Mouse (Mus musculus) adrenal gland (tissue): ENCODE data around the gene Chst11.

Experiments
- intact Hi-C: fragments of 180-260 bp; cut with DNase I; formaldehyde crosslinking; loops from one replicate; pipeline ENCODE4 v1.15.1; 2025

The Chst11 gene

DNA sequence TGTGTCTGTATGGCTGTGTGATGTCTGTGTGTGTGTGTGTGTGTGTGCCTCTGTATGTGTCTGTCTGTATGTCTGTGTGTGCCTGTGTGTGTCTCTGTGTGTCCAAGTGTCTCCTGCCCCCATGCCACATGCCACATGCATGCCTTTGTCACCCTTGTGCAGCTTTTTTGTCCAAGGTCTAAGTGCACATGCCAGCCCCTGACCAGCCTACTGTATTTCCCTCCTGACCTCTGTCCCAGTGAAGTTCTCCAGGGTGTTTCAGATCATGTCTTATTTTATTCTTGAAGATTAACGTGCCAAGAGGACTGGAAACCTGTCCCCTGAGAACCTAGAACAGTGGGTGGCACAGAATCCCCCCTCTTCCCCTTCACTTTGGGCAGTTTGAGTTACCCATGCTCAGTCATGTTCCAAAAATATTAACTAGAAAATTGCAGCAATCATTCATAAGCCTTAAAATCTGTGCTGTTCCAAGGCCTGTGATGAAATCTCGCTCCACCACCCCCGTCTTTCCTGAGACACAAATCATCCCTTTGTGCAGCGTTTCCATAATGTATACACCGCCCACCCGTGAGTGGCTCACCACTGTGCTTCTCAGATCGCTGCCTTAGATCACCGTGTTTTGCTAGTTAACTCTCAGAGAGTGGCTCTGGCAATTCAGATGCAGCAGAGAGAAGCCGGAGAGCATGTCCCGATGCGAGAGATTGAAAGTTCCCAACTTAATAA lies 180.4 kb downstream of the Chst11 start:
- intact Hi-C loops: no loop called here

GRCm38 (mm10) chr10:83166272-83166671 lies 181.0 kb downstream of the Chst11 start:
- intact Hi-C loops: no loop called here

- intact Hi-C loops: no loop called here
Measured at GRCm38 (mm10) chr10:83167492-83167891, 182.2 kb downstream of the Chst11 start.

- intact Hi-C loops: no loop called here
Measured at GRCm38 (mm10) chr10:83168303-83169056, 183.2 kb downstream of the Chst11 start.

- intact Hi-C loops: no loop called here
Measured at GRCm38 (mm10) chr10:83169554-83169953, 184.3 kb downstream of the Chst11 start.

DNA sequence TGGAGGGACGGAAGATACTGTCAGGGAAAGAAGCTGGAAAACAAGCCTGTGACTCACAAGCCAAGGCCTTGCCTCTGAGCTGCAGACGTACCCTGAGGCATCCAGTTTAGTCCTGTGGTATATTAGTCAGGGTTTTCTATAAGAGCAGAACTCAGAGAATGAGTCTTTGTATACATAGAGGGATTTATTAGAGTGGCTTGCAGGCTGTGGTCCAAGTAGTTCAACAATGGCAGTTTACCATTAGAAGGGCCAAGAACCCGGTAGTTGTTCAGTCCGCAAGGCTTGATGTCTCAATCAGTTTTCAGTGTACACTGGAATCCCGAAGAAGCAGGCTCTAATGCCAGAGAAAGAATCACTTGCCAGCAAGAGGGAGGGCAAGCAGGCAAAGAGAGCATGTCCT lies 192.9 kb downstream of the Chst11 start:
- intact Hi-C loops: no loop called here

GRCm38 (mm10) chr10:83178661-83179060 lies 193.4 kb downstream of the Chst11 start:
- intact Hi-C loops: no loop called here

DNA sequence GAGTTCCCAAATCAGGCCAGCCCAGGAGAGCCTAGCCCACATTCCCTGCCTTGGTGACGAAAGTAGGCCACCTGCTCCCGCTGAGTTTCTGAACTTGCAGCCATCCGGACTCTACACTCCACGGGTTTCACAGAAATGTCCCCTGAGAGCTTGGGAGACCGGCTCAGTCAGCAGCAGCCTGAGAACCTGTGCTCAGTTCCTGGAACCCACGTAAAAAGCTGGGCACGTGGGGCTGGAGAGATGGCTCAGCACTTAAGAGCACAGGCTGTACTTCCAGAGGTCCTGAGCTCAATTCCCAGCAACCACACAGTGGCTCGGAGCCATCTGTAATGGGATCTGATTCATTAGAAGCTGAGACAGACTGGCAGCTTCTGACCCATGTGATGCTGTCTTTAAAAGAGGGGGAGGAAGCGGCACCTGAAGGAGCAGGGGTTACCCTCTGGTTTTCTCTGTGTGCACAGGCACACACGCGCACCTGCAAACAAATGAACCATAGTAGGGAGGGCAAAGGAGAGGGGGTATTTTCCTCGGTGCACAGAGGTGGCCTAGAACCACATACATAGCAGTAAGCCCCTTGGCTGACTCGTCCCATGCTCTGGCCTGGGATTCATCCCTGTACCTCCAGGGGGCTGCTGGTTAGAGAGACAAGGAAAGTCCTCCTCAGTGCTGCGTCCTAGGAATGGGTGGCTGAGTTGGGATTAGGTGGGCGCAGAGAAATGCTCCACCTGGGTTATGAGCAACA lies 196.7 kb downstream of the Chst11 start:
- intact Hi-C loops: loop anchor here (5.0 to 10.0 kb wide), 2 partner anchors 197 to 270 kb away; partner anchors contain the start of gene Chst11

DNA sequence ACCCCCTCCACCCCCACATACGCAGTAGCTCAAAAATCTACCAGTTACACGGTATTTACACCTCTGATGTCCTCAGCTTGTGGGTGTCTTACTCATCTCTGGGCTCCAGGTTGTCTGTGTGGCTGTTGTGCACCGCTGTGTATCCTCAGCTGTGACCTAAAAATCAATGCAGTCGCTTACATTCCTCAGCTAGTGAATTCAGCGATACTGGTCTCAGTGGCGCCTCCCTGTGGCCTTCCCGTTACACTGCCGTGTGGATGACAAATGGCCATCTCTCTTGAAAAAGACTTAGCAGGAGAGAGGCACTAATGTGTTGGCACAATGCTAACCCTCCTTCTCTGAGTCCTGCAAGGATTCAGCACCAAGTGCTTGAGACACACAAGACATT lies 197.3 kb downstream of the Chst11 start:
- intact Hi-C loops: loop anchor here (5.0 to 10.0 kb wide), 2 partner anchors 198 to 270 kb away; partner anchors contain the start of gene Chst11

GRCm38 (mm10) chr10:83183634-83184479 lies 198.6 kb downstream of the Chst11 start:
- intact Hi-C loops: loop anchor here (5.0 to 10.0 kb wide), 2 partner anchors 199 to 272 kb away; partner anchors contain the start of gene Chst11

DNA sequence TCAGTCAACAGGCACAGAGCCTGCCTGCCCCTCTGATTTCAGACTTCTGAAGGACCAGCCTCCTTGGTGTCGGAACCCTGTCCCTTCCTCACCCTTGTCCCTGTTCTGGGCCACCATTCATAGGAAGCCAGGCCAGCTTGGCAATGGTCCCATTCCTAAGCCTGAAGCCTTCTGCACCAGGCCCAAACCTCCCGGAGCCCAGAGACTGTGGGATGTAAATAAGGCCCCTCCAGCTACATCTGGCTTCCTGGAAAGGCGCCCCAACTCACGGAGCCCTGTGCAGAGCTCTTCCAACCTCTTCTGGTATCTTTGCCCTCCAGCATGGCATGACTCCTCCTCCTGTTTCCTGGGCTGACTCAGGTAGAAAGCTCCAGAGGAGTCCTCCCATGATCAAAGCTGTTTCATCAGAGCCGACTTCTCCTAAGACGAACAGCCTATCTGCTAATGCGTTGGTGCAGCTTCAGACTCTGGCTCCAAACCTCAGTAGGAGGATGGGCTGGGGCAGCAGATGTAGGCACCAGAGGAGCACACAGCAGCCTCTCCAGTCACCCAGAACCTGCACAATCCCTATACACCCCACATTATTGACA lies 199.3 kb downstream of the Chst11 start:
- intact Hi-C loops: loop anchor here (5.0 to 10.0 kb wide), 2 partner anchors 200 to 272 kb away; partner anchors contain the start of gene Chst11

DNA sequence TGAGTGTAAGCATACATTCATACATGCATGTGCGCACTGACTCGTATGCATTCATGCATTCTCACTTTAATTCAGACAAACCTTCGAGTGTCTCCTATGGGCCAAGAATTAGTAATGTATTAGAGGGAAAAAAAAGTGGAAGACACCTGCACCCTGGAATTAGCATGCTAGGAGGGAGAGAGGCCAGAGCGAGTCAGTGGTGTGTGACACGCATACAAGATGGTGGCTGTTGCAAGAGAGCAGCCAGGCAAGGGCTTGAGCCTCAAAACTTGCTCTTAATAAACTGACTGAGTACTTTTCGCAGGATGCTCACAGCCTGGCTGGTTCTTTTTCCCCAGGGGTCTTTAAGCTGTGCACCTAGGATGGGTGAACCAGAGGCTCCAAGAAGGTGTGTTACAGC lies 199.8 kb downstream of the Chst11 start:
- intact Hi-C loops: loop anchor here (10.0 kb wide), 1 partner anchor 200 kb away; the partner anchor contains the start of gene Chst11

DNA sequence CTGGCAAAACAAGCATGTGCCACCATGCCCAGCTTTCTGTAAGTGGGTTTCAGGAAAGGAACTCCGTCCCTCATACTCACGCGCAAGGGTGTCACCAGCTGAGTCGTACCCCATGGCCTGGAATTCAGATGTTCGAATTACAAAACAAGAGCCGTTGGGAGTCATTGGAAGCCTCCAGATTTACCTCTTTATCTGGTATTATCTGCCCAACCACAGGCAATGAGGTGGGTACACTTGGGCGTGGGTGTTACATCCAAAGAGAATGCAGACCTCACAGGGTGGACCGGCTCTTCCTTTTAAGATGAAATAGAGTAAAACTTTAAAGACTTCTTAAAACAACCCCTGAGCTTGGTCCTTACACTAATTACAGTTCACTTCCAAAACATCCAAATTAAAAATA lies 200.9 kb downstream of the Chst11 start:
- intact Hi-C loops: loop anchor here (10.0 kb wide), 1 partner anchor 201 kb away; the partner anchor contains the start of gene Chst11

- intact Hi-C loops: loop anchor here (10.0 kb wide), 1 partner anchor 202 kb away; the partner anchor contains the start of gene Chst11
Measured at GRCm38 (mm10) chr10:83186984-83187383, 201.7 kb downstream of the Chst11 start.

DNA sequence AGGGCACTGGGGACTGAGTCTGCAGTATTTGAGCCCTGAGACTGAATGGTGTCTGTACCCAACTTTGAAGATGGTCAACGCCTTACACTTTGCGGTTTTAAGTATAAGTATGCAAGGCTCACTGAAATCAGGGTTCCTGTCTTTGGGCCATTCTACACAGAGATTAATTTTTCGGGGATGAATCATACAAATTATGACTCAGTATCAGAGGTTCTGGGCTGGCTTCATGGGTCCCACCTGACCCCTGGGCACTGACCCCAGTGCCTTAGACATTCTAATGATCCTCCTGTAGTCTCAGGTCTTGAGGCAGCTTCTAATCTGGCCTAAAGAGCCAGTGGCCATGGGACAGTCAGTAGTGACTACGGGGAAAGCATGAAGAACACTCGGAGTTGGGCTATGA lies 203.8 kb downstream of the Chst11 start:
- intact Hi-C loops: loop anchor here (10.0 kb wide), 1 partner anchor 204 kb away; the partner anchor contains the start of gene Chst11

DNA sequence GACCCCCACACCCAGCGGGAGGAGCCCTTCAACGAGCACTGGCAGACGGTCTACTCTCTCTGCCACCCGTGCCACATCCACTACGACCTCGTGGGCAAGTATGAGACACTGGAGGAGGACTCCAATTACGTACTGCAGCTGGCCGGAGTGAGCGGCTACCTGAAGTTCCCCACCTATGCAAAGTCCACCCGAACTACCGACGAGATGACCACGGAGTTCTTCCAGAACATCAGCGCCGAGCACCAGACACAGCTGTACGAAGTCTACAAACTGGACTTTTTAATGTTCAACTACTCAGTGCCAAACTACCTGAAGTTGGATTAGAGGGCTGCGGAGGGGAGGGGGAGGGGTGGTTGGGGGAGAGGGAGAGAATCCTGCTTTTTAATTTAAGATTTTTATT lies 206.2 kb downstream of the Chst11 start:
- intact Hi-C loops: no loop called here

DNA sequence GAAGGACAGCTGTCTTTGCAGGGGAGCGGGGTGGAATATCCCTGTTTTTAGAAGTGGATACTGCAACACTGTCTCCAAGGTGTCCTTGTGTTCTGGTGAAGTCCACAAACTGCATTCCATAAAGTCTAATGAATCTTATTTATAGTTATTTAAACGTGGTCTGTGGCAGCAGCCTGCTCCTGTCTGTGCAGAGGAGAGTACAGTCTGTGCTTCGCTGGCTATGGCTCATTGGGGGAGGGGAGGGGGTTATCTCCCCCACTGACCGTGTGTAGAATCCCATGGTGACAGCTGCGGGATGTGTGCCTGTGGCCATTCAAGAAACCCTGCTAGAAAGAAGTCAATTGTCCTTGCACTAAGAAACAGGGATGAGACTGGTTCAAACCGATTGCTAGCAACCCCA lies 206.7 kb downstream of the Chst11 start:
- intact Hi-C loops: no loop called here

DNA sequence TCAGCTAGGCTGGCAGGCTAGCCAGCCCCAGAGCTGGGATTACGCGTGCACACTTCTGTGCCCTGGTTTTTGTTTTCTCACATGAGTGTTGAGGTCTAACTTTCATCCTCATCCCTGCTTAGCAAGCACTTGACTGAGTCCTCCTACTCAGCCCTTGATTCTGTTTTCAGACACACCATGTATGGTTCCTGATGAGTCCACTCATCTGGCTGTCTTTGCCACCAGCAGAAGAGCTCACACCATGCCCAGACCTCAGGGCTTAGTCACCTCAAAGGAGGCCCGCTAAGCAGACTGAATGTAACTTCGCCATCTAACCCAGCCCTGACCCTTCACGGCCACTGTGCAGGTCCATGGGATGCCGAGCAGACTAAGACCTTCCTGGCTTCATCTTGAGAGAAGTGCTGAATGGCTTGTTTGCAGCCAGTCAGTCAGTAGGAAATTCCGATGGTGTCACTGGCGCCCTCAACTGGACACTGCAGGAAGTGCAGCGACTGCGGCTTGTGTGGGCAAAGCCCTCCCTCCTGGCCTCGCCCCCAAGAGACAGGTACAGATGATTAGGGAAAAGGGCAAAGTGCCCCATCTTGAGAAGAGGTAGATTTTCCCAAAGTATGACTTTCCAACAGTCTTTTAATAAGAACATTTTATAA lies 212.5 kb downstream of the Chst11 start:
- intact Hi-C loops: loop anchor here (5.0 kb wide), 1 partner anchor 286 kb away; no protein-coding TSS in a partner anchor

GRCm38 (mm10) chr10:83198692-83199091 lies 213.4 kb downstream of the Chst11 start:
- intact Hi-C loops: loop anchor here (5.0 kb wide), 1 partner anchor 286 kb away; no protein-coding TSS in a partner anchor
